In genomic region chr14:17967117-17967726, GRCm38 (mm10) we compare ENCODE assay signal across 9 mouse cellular contexts.
DNase-seq lines count a peak whose midpoint lies in the region; ATAC-seq and TF ChIP-seq lines count a peak whose summit lies in the region.
"Had no signal": no experiment of that assay in that cellular context is flagged by ENCODE, and none has a peak within 500 bp of the region (broad histone marks: within the 10 kb centered on the region; RNA-seq: fewer than 3 reads in every experiment).

No protein-coding gene starts in this region.

- 39% methylated on average over 5 of the region's 5 CpGs for WGBS in spleen, adult 2 months
- WGBS in cerebellum, adult 2 months: 36% methylated on average over 5 of the region's 5 CpGs
- WGBS in midbrain, embryonic 16.5 days: 42% methylated on average over 5 of the region's 5 CpGs

- intact Hi-C loops in left cerebral cortex, postnatal 14 days (cut with DNase I): loop anchor here (2.0 to 10.0 kb wide), 2 partner anchors 302 to 564 kb away; partner anchors contain the start of gene Thrb

- H3K9ac ChIP-seq in midbrain, embryonic 16.5 days (ENCODE audit: low read depth, low read length): no peak overlapping the region

- H3K4me2 ChIP-seq in midbrain, embryonic 16.5 days (ENCODE audit: low read length): no peak overlapping the region

- no peaks in the 10 kb centered on the region for H3K36me3 ChIP-seq in spleen, adult 2 months (ENCODE audit: control insufficient read depth, insufficient read depth, low read length)
- no peaks in the 10 kb centered on the region for H3K36me3 ChIP-seq in midbrain, embryonic 16.5 days (ENCODE audit: control insufficient read depth, insufficient read depth, low read length)

- H3K9me3 ChIP-seq in midbrain, embryonic 16.5 days (replicated peaks; ENCODE audit: control insufficient read depth, low read length, poor library complexity, severe bottlenecking): no peaks in the 10 kb centered on the region
- H3K9me3 ChIP-seq: megakaryocyte, embryonic 14.5 days had no signal

- TF ChIP-seq POLR2A in spleen, adult 2 months (IDR thresholded peaks at IDR 0.05; ENCODE audit: low read depth, low read length): no peak
- TF ChIP-seq POLR2A in cerebellum, adult 2 months (IDR thresholded peaks at IDR 0.05; ENCODE audit: borderline replicate concordance, insufficient read depth, low read length): no peak

- ATAC-seq in inflammation-experienced regulatory T-cells, adult 6 months: peak; percentile 91
- peak; percentile 85 for ATAC-seq in midbrain, embryonic 16.5 days

- no peak overlapping the region for H3K4me3 ChIP-seq in spleen, adult 2 months (ENCODE audit: extremely low read depth, insufficient read depth, insufficient read length)
- no peak overlapping the region for H3K4me3 ChIP-seq in cerebellum, adult 2 months (replicated peaks; ENCODE audit: insufficient read depth, low read depth, low read length)
- H3K4me3 ChIP-seq in midbrain, embryonic 16.5 days (ENCODE audit: low read depth, low read length): no peak overlapping the region
- H3K4me3 ChIP-seq: megakaryocyte, embryonic 14.5 days had no signal

- DNase-seq in spleen, adult 2 months (ENCODE audit: low read depth in 1 of 2, low spot score in 2 of 2): peak in 1 of 2 experiments; percentile 7
- DNase-seq in spleen, postnatal 4 days (ENCODE audit: low spot score in 2 of 2): no peak
- DNase-seq in cerebellum, adult 2 months: peak; percentile 32 to 44
- DNase-seq in forelimb bud, embryonic 11.5 days (ENCODE audit: low read depth, low spot score): peak; percentile 52
- peak; percentile 51 to 67 for DNase-seq in left cerebral cortex, postnatal 14 days (ENCODE audit: low spot score in 2 of 2)
- DNase-seq in testis, postnatal 10 days (ENCODE audit: low spot score): peak; percentile 62

- H3K27me3 ChIP-seq in spleen, adult 2 months (ENCODE audit: control insufficient read depth, insufficient read depth, low read length): no peaks in the 10 kb centered on the region
- no peaks in the 10 kb centered on the region for H3K27me3 ChIP-seq in cerebellum, adult 2 months (ENCODE audit: control insufficient read depth, insufficient read depth, low read length)
- no peaks in the 10 kb centered on the region for H3K27me3 ChIP-seq in midbrain, embryonic 16.5 days (ENCODE audit: control insufficient read depth, insufficient read depth, low read depth, low read length)

- H3K4me1 ChIP-seq in spleen, adult 2 months (ENCODE audit: control insufficient read depth, insufficient read depth, insufficient read length): no peaks in the 10 kb centered on the region
- H3K4me1 ChIP-seq in cerebellum, adult 2 months (ENCODE audit: control insufficient read depth, insufficient read depth, low read length): no peaks in the 10 kb centered on the region
- H3K4me1 ChIP-seq in midbrain, embryonic 16.5 days (ENCODE audit: control insufficient read depth, insufficient read depth, low read length): no peaks in the 10 kb centered on the region
- H3K4me1 ChIP-seq: megakaryocyte, embryonic 14.5 days had no signal

- TF ChIP-seq CTCF in spleen, adult 2 months (IDR thresholded peaks at IDR 0.05; ENCODE audit: extremely low read depth, insufficient read depth, insufficient read length, insufficient replicate concordance): peak; percentile 58; the same call in 1 of the 2 replicates
- TF ChIP-seq CTCF in cerebellum, adult 2 months (IDR thresholded peaks at IDR 0.05; ENCODE audit: borderline replicate concordance, insufficient read depth, low read depth, low read length): peak; percentile 74

- no peak overlapping the region for H3K27ac ChIP-seq in spleen, adult 2 months (ENCODE audit: insufficient read depth, low read length)
- H3K27ac ChIP-seq in cerebellum, adult 2 months (ENCODE audit: insufficient read depth, low read length): no peak overlapping the region
- no peak overlapping the region for H3K27ac ChIP-seq in midbrain, embryonic 16.5 days (ENCODE audit: low read length)

Comparison
In these comparisons a context has a peak if more than half of its experiments do, and no peak if none do; other contexts are left out.
1. DNase-seq: peak in cerebellum, adult 2 months (2 of 2), forelimb bud, embryonic 11.5 days (single experiment), left cerebral cortex, postnatal 14 days (2 of 2) and testis, postnatal 10 days (single experiment); none in spleen, postnatal 4 days (0 of 2).